Mouse (Mus musculus) layer of hippocampus, postnatal 25 days (tissue): ENCODE measurements at regions not wholly inside any gene's neighbourhood (a gene's known extent, or its start where the extent isn't known, plus 50 kb on each side); places are given as distances from the start of the nearest gene placed in this dataset.

Experiments used
- DNase-seq, 2 experiments: peaks; one replicate each; pipeline ENCODE4 v3.0.0; 2022; ENCODE audit warnings: mixed read lengths in 2 of 2, low spot score in 1 of 2; ENCODE audit errors: extremely low spot score in 1 of 2

DNA sequence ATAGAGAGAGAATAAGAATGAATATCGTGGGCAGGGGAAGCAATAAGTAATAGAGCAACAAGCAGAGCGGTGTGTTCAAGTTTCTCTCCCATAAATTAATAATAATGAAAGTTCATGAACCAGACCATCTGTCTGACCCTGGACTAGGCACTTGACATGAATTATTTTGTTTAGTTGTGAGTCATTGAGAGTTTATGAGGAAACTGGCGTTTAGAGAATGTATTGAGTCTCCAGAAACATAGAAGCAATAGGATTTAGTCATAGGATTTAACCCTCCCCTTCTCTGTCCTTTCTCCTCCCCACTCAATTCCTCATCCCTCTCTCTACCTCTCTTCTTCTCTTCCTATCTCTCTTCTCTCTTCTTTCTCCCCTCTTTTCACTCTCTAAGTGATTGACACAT is 219.1 kb upstream of the Prdm1 start:
- no peak for DNase-seq

GRCm38 (mm10) chr10:44744221-44744620 is 215.9 kb upstream of the Prdm1 start:
- no peak for DNase-seq

DNA sequence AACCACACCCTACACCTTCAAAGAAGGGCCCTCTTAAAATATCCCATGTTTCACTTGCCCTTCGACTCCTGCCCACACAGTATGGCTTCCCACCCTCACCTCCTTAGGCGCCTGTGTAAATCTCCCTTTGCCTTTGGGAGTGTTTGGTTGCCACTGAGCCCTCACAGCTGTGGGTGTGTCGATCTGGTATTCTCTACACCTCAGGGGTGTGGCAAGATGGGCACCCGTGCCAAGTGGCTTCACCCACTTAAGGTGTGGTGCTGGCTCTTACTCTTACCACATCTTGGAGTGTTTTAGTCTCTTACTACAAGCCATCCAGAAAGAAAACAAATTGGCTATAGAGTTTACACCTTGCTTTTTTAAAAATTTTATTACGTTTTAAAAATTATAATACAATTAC is 205.3 kb upstream of the Prdm1 start:
- no peak for DNase-seq

DNA sequence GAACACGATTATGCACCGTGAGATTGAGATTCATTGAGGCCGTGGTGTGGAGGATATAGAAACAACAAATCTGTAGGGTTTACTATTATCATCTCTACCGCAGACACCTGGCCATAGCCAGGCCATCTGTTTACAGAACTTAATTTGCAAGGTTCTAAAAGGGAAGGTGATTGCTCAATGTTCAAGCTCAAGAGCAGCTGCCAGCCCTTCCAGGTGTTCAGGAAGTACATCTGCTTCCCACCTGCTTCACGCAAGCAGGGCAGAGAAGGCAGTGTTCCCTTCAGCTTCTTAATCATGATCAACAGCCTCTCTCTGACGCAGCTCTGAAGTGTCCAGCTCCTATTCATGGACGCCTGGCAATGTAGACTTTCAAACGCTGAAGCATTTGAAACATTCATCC is 202.4 kb upstream of the Prdm1 start:
- DNase-seq: no peak

DNA sequence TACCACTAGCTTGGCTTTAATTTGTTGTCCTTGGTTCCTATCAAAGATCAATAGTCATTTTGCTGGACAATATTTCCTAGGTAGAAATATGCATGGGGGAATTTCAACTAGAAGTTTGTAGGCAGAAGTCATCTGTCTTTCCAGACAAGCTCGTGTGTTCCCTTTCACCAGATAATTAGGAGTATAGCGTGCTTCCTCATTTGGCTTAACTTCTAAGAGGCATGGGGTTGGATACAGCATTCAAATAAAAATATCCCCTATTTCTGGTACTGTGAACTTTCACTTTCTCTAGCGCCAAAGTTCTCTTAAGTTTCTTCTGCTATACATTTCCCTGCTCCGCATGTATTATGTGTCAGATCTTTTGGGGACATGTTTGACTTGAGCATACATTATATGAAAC is 200.7 kb upstream of the Prdm1 start:
- DNase-seq: no peak

GRCm38 (mm10) chr10:44724575-44724974 is 196.3 kb upstream of the Prdm1 start:
- no peak for DNase-seq

DNA sequence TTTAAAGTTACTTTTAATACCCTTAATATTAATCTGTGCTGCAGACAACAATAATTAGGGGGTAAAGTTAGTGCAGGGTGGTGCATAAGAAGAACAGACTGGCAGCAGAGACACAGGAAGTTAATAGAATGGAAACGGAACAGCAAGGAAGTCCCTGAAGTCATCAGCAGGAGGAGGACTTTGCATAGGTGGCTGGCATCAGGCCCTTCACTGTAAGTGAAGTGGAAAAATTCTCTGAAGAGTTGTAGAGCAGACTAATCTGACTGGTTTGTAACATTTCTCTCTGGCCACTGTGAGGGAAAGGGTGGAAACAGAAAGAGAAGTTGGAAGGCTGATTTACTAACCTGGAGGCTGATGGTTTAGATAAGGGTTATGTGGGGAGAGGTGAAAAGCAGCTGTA is 195.5 kb upstream of the Prdm1 start:
- no peak for DNase-seq

DNA sequence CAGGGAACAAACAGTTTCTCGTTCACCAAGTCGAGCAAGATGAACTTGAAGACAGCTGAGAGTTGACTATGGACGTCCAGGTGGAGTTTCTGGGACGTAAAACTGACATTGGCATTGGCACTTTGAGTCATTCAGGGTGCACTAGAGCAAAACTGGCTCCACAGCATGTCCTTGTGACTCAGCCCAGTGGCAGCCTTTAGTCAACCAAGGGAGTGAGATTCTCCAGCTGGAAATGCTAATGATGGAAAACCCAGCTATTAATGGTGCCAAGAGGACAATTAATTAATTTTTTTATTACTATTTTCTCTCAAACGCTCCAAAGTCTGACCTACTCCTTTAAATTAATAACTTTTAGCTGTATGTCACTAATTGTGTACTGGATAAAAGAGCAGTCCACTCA is 195.0 kb upstream of the Prdm1 start:
- DNase-seq: no peak

DNA sequence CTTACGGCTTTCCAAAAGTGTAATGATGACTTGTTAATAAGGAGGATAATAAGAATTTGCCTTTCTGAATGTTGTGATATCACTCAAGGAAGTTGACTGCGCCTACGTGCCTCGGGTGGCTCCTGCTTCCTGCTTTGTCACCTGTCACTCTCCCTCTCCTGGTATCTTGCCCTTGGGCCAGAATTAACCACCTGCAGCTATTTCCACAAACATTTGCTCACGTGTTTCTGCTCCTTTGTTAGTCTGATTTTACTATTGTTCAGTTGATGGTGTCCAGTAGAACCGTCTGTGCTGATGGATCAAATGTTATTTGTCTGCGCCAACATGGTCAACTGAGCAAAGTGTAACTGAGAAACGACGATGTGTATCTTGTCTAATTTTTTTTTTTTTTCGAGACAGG is 193.4 kb upstream of the Prdm1 start:
- DNase-seq: no peak

- no peak for DNase-seq
Observed at GRCm38 (mm10) chr10:44716612-44717011, 188.3 kb upstream of the Prdm1 start.

DNA sequence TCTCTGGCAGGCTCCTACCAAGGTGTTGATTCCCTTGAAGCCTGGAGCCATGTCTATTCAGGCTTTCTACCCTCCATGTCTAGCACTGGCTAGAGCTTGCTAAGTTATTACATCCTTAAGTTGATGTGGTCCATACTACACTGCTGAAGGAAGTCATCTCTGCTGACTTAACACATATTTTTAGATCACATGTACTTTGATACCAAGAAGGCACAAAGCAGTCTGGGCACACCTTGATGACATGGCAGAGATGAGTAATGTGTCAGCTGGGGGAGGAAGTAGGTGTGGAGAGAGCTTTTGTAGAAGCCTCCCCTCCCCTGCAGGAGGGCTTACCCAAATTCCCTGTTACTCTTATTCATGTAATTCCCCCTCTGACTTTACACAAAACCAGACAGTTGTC is 187.6 kb upstream of the Prdm1 start:
- no peak for DNase-seq

- no peak for DNase-seq
Observed at GRCm38 (mm10) chr10:44708830-44709229, 180.5 kb upstream of the Prdm1 start.

- no peak for DNase-seq
Observed at GRCm38 (mm10) chr10:44704143-44704542, 175.8 kb upstream of the Prdm1 start.

- no peak for DNase-seq
Observed at GRCm38 (mm10) chr10:44702108-44702507, 173.8 kb upstream of the Prdm1 start.

GRCm38 (mm10) chr10:44699988-44700537 is 171.8 kb upstream of the Prdm1 start:
- DNase-seq: no peak

DNA sequence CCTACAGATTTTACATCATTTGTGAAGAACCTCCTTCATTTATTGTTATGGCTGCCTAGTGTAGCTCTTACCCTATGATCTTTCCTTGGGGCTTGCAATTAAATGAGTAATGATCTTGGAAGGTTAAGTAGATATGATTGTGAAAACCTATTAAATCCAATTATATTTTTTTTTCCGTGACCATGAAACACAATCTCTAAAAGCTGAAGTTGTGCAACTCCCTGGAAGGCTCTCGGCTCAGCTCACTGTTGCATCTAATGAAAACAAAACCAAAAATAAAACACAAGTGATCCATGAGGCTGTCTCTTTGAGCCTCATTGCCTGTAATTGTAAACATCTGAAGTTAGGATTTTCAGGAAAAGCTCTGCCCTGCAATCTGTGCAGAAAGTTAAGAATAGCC is 169.7 kb upstream of the Prdm1 start:
- no peak for DNase-seq

DNA sequence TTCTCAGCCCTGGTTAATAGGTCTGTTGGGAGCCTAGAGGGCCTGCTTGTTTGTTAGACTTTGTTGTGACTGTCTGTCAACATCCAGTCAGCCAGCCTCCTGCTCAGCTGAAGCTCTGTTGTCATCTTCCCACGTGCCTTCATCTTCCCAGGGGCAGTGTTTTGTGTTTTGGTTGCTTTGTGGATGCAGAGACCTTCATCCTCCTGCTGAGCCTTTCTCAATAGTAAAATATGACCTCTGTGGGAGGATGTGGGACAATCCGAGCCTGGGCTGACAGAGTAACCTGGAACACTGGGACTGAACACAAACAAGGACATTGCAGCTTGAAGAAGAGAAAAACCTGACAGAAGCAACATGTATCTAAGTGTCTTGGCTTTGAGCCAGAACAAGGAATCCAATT is 168.7 kb upstream of the Prdm1 start:
- DNase-seq: no peak

DNA sequence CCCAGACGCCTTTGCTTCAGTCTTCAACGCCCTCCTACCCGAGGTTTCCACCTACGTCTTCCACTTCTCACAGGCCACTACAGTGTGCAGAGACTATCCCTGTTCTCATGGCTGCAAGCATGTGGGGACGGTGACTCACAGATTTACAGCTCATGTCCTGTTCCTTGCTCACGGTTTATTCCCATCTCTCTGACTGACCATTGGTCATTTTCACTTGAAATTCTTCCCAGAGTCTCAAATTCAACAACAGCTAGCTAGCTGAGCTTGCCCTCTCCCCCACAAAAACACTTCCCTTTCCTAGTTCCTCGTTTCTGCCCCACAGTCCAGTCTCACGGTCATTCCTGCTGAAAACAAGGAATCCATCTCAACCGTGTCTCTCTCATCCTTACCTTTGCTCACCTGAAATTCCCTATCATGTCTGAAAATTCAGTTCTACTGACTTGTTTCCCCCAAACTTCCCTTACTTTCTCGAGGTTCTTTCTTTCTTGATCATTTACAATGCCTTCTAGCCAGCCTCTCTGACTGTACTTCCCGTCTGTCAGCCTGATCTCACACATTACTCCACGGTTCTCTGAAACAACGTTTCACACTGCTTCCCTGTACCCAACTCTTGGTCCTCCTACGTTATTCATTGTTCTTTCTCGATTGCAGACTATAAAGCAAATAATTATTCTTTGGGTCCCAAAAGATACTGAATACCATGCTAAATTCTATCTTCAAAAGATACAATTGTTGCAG is 163.5 kb upstream of the Prdm1 start:
- no peak for DNase-seq

DNA sequence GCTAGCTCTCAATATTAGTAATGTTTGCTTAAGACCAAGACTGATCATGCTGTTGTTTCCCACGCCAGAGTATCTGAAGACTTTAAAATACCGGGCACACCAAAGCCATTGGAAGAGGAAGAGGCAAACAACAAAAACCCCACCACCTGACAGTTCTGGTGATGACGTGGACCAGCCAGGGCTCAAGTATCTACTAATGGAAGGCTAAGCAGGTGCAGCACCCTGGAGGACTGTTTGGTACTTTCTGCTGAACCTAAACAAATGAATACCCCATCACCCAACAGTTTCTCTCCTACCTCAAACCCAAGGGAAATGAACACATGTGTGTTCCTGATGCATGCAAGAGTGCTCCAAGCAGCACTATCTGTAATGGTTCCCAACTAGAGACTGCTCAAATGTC is 160.3 kb upstream of the Prdm1 start:
- no peak for DNase-seq

DNA sequence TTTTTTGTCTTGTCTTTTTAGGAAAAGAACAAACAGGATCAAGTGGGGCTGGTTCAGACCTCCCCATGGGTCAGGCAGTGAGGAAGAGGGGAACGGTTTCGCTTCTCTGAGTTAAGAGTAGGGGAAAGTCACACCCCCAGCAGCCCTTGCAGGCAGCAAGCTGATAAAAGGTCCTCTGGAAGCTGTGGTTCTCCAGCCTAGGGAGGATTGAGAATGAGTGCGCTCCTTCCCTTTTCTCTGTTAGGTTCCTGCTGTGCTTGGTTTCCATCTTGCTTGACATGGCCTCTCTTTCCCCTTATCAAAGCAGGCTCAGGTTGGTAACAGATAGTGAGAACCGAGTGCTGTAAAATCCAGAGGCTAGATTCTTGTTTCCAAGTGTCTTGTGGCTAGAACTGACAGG is 157.8 kb upstream of the Prdm1 start:
- DNase-seq: no peak

DNA sequence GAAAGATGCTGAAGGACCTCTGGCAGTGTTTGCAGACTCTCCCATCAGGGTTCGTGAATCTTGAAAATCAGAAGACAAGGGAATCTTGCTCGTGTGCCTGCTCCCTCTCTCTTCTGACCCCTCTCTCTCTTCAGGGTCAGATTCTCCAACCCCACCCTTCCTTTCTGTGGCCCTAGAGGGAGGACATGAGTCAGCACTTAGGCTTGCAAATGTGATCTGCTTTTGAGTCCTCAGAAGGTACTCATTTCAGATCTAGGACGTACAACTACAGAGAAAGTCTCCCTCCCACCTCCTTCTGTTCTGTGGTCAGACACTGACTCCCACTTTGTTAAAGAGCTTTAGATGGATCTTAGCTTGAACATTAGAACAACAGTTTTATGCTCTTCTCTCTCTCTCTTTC is 156.9 kb upstream of the Prdm1 start:
- DNase-seq: no peak

DNA sequence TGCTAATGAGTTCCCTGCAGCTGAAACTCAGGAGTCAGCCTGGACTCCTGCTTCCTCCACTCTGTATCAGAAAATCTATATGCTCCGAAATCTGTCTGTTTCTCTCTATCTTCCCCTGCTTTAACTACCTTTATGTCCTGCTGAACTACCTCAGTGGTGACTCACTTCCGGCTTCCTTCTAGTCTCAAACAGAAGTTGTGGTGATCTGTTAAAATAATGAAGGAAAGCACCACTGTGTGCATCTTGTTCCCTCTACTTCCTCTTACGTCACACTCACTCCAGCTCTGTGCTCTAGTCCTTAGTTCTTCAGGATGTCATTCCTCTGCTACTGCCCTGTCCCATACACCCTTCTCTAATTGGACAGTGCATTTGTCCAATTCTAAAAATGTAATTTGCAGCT is 148.2 kb upstream of the Prdm1 start:
- no peak for DNase-seq
